Mouse (Mus musculus) left cerebral cortex, postnatal 10 days (tissue): ENCODE results near the gene Sbsn. TPM values are rescaled to one million over a fixed set of nuclear protein-coding genes. Genes with fewer than 3 reads are reported as not detected.

ENCODE experiments used
- DNase-seq, 2 experiments: peaks; one replicate each; pipeline ENCODE4 v3.0.0; 2021 to 2022; ENCODE audit warnings: low spot score in 2 of 2, mixed read lengths in 1 of 2; ENCODE audit errors: extremely low spot score in 1 of 2
- intact Hi-C: fragments of 180-260 bp; cut with DNase I; formaldehyde crosslinking; loops from one replicate; pipeline ENCODE4 v1.15.1; 2025
- total RNA-seq, 2 experiments: library from RNA; stranded (reverse); gene quantifications; 2 replicates each; pipeline ENCODE4 v1.2.3; 2021

Sbsn gene
- total RNA-seq, 2 experiments from 2014 or later, result 9.5 to 9.8 TPM

DNA sequence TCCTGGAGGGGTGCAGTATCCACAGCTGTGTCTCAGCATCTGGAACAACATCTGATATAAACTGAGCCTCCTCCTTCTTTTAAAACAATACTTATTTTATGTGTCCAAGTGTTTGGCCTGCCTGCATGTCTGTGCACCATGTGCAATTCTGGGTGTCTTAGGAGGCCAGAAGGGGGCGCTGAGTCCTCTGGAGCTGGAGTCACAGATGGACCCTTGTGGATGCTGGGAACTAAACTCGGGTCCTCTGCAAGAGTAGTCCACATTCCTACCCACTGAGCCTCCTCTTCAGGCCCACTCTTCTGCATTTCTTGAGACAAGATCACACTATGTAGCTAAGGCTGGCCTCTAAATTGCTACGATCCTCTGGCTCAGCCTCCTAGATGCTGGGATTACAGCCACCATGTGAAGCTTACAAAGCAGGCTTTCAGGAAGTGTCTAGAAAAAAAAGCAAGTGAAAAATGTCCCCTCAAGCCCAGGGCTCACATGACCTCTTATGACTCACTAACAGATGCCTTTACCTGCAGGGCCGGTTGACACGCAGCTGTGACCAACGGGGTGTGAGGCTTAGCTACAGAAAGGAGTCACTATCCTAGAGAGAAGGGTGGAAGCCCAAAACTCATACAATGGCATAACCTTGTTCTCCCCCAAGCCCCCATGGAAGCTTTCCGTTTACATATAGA, 3.6 kb upstream of the Sbsn start:
- DNase-seq, result no peak
- intact Hi-C loops, result no loop called here

DNA sequence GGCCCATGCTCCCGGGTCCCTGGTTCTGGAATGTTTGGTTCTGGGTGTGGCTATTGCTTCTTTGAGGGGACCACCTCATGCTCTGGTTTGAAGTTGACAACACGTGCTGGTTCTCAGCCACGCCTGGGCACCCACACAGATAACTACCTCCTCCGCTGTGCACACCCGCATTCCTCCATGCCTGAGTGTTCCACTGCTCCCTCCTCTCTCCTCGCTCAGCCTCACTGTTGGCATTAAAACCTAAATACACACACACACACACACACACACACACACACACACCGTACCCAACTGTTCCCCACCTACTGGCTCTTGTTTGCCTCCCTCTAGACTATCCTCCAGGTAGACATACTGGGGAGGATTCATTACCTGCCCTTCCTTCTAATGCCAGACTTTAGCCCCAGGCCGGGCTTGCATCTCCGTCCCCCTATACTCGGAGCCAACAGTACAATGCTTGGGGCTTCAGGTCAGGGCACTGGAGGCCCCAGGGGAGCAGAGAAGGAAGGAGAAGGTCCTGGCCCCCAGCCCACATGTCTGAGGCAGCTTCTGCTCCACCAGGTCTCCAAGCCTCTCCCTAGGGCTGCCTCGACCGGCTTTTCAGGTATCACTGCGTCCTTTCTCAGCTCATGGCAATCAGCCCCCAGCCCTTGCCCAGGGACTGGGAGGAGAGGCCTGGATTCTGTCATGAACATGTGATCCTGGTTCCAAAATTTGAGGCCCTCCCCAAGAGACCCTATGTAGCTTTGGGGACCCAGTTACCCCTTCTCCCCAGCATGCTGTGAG, 1.3 kb upstream of the Sbsn start:
- intact Hi-C loops, result no loop called here
- no peak for DNase-seq

DNA sequence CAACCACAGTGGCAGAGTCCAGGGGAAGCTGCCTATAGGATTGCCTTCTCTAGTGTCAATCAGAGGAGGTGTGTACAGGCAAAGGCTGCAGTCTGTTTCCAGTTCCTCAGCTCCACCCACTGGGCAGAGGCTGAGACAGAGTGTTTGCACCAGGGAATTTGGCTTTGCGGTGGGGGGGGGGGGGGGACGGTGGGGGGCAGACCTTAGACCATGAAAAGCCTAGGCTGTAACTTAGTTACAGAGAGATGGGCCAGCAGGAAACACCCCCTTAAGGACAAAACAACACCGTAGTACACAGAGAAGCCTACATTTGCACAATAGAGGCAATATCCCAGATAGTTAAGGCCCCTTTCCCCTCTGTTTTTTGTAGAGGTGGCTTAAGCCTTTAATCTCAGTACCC, 5.7 kb downstream of the Sbsn start:
- no peak for DNase-seq
- intact Hi-C loops, result no loop called here

DNA sequence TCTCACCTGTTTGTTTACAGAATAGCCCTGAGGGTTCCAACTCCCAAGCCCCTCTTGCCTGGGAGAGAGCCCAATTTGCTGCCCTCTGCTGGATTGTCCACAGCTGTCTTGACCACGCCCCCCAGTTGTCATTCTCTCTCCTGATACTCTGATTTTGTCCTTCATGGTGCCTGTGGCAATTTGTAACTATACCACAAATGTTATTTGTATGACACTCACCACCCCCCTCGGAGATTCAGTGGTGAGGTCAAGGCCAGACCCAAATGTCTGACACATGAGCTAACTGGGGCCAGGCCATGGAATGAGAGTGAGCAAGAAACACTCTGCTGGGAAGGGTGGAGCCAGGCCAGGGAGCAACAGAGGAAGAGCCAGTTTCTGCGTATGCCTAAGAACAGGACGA, 7.6 kb downstream of the Sbsn start:
- intact Hi-C loops, result no loop called here
- peak in 1 of 2 experiments; percentile 58 for DNase-seq

DNA sequence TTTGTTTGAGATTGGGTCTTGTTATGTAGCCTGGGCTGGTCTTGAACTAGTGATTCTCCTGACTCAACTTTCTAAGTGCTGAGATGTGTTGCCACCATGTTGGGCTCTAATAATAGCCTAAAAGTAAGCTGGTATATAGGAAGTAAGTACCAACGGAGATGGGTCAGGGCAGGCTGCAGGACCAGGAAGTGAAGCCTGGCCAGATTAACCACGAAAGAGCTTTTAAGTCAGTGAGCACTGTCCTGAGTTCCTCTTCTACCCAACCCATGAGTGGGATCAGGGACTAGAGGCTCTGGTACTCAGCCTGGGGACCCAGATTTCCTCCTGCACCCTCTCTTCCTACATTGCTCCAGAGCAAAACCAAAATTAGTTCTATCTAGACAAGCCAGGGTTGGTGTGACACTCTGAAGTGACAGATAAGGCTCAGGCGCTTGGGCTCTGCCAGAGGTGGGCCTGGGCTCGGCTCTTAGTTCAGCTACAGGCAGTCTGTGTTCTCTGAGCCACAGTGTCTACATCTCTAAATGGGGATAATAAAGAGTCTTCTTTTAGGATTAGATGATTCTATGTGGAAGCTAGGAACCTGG, 10.6 kb downstream of the Sbsn start:
- intact Hi-C loops, result no loop called here
- no peak for DNase-seq

DNA sequence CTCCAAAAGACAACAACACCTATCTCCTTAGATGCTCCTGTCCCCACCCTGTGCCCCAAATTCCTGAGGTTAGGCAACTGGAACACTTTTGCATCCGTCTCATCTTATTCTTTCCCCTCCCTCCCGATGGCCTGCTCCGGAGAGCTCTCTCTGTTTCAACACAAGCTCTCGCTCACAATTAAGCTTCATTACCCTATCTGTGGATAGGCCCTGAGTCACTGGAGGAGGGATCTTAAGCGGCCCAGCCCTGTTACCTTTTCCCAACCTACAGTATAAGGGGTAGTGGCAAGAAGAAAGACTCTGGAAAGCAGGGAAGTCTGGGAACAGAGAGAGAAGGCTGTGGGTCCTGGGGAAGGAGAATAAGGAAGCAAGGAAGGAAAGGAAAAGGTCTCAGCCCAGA, 12.2 kb downstream of the Sbsn start, which contains the start of gene Dmkn:
Gene Dmkn (plus strand): TSS at position 301 of the 400 bp plus-strand sequence.
- intact Hi-C loops, result no loop called here
- DNase-seq, result no peak

DNA sequence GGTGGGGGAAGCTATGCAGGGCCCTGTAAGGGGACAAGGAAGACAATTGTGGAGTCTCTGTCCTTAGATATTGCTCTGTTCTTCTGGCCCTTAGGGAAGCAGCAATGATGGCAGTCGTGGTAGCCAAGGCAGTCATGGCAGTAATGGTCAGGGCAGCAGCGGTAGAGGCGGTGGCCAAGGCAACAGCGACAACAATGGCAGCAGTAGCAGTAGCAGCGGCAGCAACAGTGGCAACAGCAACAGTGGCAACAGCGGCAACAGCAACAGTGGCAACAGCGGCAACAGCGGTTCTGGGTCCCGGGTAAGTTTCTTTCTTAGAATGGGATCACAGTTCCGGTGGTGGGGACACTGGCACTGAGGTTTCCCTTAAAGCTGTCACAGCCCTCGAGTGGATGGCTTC, 13.9 kb downstream of the Sbsn start:
- no peak for DNase-seq
- intact Hi-C loops, result no loop called here

DNA sequence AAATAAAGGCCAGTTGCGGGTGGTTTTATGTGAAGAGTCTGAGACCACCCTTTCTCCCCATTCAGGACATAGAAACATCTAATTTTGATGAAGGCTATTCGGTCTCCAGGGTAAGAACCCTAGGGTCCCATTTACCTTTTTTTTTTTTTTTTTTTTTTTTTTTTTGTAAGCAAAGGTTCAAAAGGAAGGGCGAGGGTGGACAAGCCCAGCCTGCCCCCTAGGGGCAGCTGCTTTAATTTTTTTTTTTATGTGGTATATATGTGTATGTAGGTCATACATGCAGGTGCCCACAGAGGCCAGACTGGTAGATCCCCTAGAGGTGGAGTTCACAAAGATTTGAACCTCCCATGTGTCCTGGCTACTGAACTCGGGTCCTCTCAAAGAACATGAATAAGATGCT, 15.1 kb downstream of the Sbsn start:
- no peak for DNase-seq

DNA sequence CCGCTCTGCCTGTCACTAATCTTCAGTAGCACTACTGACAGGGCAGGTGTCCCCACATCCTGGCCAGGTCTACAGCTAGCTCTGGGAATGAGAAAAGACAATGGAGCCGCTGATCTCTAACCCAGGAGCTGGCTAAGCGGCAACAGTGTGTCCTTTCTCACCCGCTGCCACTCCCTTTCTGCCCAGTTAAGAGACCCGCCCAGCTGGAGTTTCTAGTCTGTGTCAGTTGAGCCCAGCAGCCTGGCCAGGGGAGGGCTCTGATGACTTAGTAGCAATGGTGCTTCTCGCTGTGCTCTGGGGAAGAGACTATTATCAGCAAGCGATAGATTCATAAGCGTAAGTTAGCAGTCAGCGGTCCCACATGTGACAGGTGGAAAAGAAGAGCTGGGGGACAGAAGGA, 18.0 kb downstream of the Sbsn start:
- intact Hi-C loops, result no loop called here
- DNase-seq, result no peak

More for the DNA sequence above, 15.1 kb downstream of the Sbsn start:
- intact Hi-C loops, result no loop called here

DNA sequence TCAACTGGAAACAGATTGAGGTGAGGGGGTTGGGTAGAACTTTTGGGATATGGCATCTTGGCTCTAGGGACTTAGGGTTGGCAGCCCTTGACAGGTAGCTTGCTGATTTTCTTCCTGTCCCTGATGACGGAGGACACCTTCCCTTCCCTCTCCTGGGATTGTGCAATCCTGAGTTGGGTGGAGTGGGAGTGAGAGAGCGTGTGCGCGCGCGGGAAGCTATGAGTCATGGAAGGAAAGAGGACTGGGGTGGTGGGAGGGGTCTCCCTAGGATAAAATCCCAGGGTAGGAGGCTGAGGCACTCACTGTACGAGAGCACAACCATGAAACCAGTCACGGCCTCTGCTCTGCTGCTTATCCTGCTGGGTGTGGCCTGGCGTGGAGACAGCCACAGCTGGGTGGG, 24.8 kb downstream of the Sbsn start:
- intact Hi-C loops, result no loop called here
- DNase-seq, result no peak

DNA sequence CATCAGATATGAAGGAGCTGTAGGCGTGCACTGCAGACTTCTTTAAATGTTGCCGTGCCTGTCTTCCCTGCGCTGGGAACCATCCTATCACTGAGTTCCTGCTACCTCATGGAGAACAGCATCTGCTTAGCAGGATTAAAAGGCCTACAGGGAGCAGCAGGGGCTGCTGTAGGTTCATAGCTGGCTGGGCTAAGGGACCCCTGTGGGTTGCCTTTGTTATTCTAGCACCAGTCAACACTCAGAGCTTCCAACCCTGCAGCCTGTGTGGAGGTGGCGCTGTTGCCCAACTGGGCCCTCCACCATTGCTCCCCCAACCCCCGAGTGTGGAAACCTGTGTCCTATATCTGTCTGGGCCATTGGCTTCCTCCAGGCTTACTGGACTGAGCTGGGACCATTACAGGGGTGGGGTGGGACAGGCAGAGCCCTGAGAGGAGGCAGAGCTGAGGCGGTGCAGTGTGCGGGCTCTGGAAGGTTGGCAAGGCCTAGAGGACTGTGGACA, 25.9 kb downstream of the Sbsn start:
- DNase-seq, result no peak
- intact Hi-C loops, result no loop called here

DNA sequence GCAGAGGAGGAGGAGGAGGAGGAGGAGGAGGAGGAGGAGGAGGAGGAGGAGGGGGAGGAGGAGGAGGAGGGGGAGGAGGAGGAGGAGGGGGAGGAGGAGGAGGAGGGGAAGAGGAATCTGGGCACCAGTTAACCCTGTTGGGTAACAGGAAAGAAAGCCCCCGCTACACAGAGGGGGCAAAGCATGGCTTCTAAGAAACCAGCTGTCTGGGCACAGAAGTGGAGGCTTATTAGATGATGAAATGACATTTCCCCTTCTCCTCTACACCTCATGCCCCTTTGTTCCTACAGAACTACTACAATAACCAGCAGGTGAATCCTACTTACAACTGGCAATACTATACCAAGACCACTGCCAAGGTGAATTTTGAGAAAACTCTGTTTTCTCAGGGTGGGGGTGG, 26.6 kb downstream of the Sbsn start:
- no peak for DNase-seq
- intact Hi-C loops, result no loop called here

DNA sequence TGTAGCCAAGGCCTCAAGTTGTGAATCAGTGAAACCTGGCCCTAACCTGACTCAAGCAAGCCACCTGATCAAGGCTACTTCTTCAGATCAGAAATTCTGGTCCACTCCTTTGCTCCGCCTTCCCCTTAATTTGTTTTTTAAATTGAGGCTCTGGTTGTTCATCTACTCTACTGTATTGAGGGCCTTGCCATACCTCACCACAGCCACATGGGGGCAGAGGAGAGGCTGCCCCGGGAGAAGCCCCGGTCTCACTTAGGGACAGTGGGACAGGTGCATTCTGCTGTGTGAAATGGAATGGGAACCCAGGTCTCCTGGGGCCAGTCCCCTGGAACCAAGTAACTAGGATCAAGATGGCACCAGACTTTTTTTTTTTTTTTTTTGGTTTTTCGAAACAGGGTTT, 30.5 kb downstream of the Sbsn start:
- no peak for DNase-seq
- intact Hi-C loops, result no loop called here

DNA sequence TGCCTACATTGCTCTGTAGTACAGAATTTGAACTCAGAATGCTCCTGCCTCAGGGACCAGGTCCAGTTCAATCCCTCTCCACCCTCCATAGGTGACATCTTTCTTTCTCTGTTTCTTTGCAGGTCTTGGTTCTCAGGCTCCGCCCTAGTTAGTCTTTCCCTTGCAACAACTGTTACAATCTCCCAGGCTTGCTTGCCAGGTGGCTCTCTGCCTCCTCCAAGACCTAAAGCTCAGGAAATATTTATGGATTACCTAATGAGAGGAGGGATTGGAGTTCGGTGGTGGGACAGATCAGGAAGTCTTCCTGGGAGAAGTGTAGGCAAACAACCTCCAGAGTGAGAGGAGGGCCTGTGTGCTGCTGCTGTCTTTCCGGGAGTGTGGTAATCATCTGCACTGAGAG, 31.4 kb downstream of the Sbsn start:
- intact Hi-C loops, result no loop called here
- DNase-seq, result no peak

DNA sequence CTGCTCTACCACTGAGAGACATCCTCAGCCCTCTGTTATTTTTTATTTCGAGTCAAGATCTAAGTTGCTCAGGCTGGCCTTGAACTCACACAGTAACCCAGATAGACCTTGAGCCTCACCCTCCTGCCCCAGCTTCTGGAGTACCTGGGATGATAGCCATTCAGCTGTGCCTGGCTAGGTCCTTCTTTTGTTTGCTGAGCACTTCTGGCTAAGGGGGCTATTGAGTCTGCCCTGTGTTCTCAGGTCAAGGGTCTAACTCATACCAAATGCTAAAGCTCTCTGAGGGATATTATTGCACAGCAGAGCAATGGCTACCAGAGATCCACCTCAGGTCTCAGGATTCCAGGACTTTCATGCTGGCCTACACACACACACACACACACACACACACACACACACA, 33.9 kb downstream of the Sbsn start:
- DNase-seq, result no peak
- intact Hi-C loops, result no loop called here

DNA sequence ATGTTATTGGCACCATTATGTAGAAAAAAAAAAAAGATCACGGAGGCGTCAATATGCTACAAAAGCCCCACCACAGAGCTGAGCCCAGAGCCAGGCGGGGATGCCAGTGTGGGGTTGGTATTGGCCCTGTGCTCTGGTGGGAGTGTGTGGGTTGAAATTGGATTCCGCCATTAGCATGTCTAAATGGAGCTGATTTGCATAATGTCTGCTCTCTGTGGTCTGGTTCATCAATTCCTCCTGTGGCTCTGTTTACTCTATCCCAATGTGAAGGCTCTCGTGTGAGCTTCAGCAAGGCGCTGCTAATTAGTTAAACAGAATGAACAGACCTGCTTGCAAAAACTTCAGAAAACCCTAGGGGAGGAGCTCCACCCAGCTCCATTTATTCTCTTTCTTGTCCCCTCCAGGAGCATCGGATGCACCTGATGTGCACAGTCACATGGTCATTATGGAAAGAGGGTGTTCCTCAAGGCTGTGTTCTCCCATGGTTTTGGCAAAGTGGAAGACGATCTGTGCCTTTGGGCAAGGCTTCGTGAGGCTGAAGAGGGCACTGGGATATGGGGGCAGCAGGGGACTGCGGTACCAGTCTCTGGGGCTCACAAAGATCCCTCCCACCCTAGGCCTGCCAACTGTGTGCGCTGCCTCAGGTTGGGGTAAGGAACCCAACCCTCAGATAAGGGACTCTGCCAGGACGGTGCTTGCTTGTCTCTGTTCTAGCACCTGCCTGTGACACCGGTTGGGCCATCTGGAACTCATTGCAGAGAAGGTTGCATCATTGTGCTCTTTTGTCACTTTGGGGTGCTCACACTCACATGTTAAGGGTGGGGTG, 34.7 kb downstream of the Sbsn start:
- intact Hi-C loops, result no loop called here
- DNase-seq, result no peak

DNA sequence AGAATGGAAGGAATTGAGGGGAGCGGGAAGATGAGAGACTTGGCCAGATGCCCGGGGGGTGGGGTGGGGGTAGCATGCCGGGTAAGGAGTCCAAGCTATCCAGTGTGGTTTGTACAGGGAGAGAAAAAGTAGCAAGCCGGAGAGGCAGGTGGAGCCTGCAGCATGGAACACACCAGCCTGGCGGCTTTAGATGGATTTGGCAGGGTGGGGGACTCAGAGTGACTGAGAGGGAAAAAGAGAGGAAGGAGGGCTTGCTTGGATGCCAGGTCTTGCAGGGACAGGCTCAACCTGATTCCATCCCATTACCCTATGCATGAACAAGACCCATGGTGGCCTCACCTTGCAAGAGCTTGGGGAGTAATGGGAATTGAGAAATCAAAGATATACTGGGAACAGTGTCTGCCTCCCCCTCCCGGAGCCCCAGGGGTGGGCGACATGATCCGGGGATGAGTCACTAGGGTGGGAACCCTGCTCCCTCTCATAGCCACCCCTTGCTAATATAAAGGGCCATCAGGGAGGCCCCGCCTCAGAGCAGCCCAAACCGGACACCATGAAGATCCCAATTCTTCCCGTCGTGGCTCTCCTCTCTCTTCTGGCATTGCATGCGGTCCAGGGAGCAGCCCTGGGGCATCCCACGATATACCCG, 36.2 kb downstream of the Sbsn start, which contains the start of gene Krtdap:
Gene Krtdap (plus strand): TSS at position 520 of the 646 bp plus-strand sequence.
- intact Hi-C loops, result no loop called here
- DNase-seq, result no peak

DNA sequence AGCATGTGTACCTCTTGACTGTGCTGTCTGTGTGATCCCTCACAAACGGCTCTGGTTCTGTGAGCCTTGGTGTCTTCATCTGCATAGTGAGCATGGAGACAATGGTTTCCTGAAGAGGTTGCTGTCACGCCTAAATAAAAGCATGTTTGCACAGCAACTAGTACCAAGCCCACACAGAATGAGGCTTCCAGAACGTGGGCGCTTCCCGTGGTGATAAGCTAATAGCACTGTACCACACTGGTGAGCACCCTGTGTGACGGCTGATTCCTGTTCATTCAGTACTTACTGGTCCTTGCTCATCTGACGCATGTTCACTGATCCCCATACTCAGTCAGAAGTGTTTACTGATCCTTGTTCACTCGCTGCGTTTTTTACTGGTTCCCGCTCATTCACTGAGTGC, 38.9 kb downstream of the Sbsn start:
- DNase-seq, result no peak
- intact Hi-C loops, result no loop called here

DNA sequence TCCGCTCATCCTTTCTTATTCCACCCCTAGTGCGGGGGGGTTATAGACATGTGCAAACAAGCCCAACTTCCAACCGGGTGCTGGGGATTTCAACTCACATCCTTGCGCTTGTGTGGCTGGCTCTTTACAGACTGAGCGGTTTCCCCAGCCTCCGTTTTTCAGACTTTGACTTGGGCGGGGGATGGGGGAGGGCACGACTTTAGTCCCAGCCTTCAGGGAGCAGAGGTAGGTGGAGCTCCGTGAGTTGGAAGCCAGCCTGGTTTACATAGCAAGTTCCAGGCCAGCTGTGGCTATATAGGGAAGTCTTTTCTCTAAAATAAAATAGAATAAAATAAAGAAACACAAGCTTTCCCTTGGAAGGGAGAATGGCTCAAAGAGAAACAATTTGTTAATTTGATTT, 40.6 kb downstream of the Sbsn start:
- no peak for DNase-seq
- intact Hi-C loops, result no loop called here
